In genomic region chr8:57765726-57766351, GRCm38 (mm10) we compare ENCODE assay signal across 10 mouse cellular contexts.
DNase-seq lines count a peak whose midpoint lies in the region; ATAC-seq and TF ChIP-seq lines count a peak whose summit lies in the region.
"Had no signal": no experiment of that assay in that cellular context is flagged by ENCODE, and none has a peak within 500 bp of the region (broad histone marks: within the 10 kb centered on the region; RNA-seq: fewer than 3 reads in every experiment).

No protein-coding gene starts in this region.

- no peak overlapping the region for H3K4me3 ChIP-seq in heart, embryonic 11.5 days (ENCODE audit: low read depth, low read length)
- no peak overlapping the region for H3K4me3 ChIP-seq in neural tube, embryonic 12.5 days
- H3K4me3 ChIP-seq in limb, embryonic 14.5 days (replicated peaks; ENCODE audit: low read length), result no peak overlapping the region
- H3K4me3 ChIP-seq in stomach, postnatal 0 days (ENCODE audit: low read depth, low read length), result no peak overlapping the region
- H3K4me3 ChIP-seq in liver, postnatal 0 days (ENCODE audit: low read depth, low read length), result no peak overlapping the region

- peak overlapping the region; percentile 27 for H3K4me2 ChIP-seq in heart, embryonic 11.5 days
- peak overlapping the region; percentile 22 for H3K4me2 ChIP-seq in neural tube, embryonic 12.5 days (replicated peaks)
- peak overlapping the region; percentile 1 for H3K4me2 ChIP-seq in limb, embryonic 14.5 days (replicated peaks; ENCODE audit: low read depth, low read length, severe bottlenecking)
- peak overlapping the region; percentile 23; the same call in 1 of the 2 replicates for H3K4me2 ChIP-seq in stomach, postnatal 0 days (replicated peaks; ENCODE audit: low read depth)
- no peak overlapping the region for H3K4me2 ChIP-seq in liver, postnatal 0 days (ENCODE audit: low read depth, low read length)

- H3K9me3 ChIP-seq in heart, embryonic 11.5 days (replicated peaks; ENCODE audit: control insufficient read depth, low read length), result no peaks in the 10 kb centered on the region
- H3K9me3 ChIP-seq in neural tube, embryonic 12.5 days, result no peaks in the 10 kb centered on the region
- H3K9me3 ChIP-seq in limb, embryonic 14.5 days (ENCODE audit: control insufficient read depth, low read length), result no peaks in the 10 kb centered on the region
- no peaks in the 10 kb centered on the region for H3K9me3 ChIP-seq in stomach, postnatal 0 days (ENCODE audit: control insufficient read depth, low read length)
- no peaks in the 10 kb centered on the region for H3K9me3 ChIP-seq in liver, postnatal 0 days (ENCODE audit: low read length)

- 13% methylated on average over 13 of the region's 13 CpGs for WGBS in heart, embryonic 11.5 days (ENCODE audit: insufficient replicate concordance)
- WGBS in neural tube, embryonic 12.5 days, result 16% methylated on average over 13 of the region's 13 CpGs
- 13% methylated on average over 13 of the region's 13 CpGs for WGBS in limb, embryonic 14.5 days
- 18% methylated on average over 13 of the region's 13 CpGs for WGBS in stomach, postnatal 0 days
- WGBS in liver, postnatal 0 days (ENCODE audit: insufficient replicate concordance), result 17% methylated on average over 13 of the region's 13 CpGs

- no peak overlapping the region for H3K9ac ChIP-seq in heart, embryonic 11.5 days (ENCODE audit: low read depth, low read length)
- H3K9ac ChIP-seq in neural tube, embryonic 12.5 days, result no peak overlapping the region
- no peak overlapping the region for H3K9ac ChIP-seq in limb, embryonic 14.5 days (ENCODE audit: low read depth, low read length, severe bottlenecking)
- no peak overlapping the region for H3K9ac ChIP-seq in stomach, postnatal 0 days (ENCODE audit: low read length)
- no peak overlapping the region for H3K9ac ChIP-seq in liver, postnatal 0 days (replicated peaks)
- H3K9ac ChIP-seq: liver, embryonic 14.5 days had no signal

- no peak overlapping the region for H3K27ac ChIP-seq in heart, embryonic 11.5 days (ENCODE audit: low read depth, low read length)
- no peak overlapping the region for H3K27ac ChIP-seq in neural tube, embryonic 12.5 days
- H3K27ac ChIP-seq in limb, embryonic 14.5 days (replicated peaks; ENCODE audit: low read depth, low read length), result no peak overlapping the region
- no peak overlapping the region for H3K27ac ChIP-seq in stomach, postnatal 0 days (replicated peaks)
- no peak overlapping the region for H3K27ac ChIP-seq in liver, postnatal 0 days (ENCODE audit: low read depth)
- H3K27ac ChIP-seq: liver, embryonic 14.5 days had no signal

- TF ChIP-seq CTCF in stomach, postnatal 0 days (IDR thresholded peaks at IDR 0.05; ENCODE audit: low read depth), result no peak
- no peak for TF ChIP-seq CTCF in liver, postnatal 0 days (IDR thresholded peaks at IDR 0.05; ENCODE audit: low read depth)

- no peaks in the 10 kb centered on the region for H3K27me3 ChIP-seq in heart, embryonic 11.5 days (ENCODE audit: control insufficient read depth, insufficient read depth, low read length)
- no peaks in the 10 kb centered on the region for H3K27me3 ChIP-seq in neural tube, embryonic 12.5 days (replicated peaks)
- no peaks in the 10 kb centered on the region for H3K27me3 ChIP-seq in limb, embryonic 14.5 days (ENCODE audit: control insufficient read depth, insufficient read depth, low read length)
- H3K27me3 ChIP-seq in stomach, postnatal 0 days (ENCODE audit: control insufficient read depth, insufficient read depth, low read length), result no peaks in the 10 kb centered on the region
- no peaks in the 10 kb centered on the region for H3K27me3 ChIP-seq in liver, postnatal 0 days (ENCODE audit: insufficient read depth, low read length)

- H3K36me3 ChIP-seq in heart, embryonic 11.5 days (ENCODE audit: control insufficient read depth, insufficient read depth, low read length), result no peaks in the 10 kb centered on the region
- H3K36me3 ChIP-seq in neural tube, embryonic 12.5 days, result no peaks in the 10 kb centered on the region
- no peaks in the 10 kb centered on the region for H3K36me3 ChIP-seq in limb, embryonic 14.5 days (ENCODE audit: control insufficient read depth, insufficient read depth, low read length)
- no peaks in the 10 kb centered on the region for H3K36me3 ChIP-seq in stomach, postnatal 0 days (ENCODE audit: control insufficient read depth, insufficient read depth, low read length)
- no peaks in the 10 kb centered on the region for H3K36me3 ChIP-seq in liver, postnatal 0 days (replicated peaks; ENCODE audit: insufficient read depth, low read length)

- TF ChIP-seq POLR2A in limb, embryonic 14.5 days (IDR thresholded peaks at IDR 0.05; ENCODE audit: borderline replicate concordance, extremely low read depth, insufficient read depth, insufficient read length), result no peak

- no peaks in the 10 kb centered on the region; the same call in 1 of the 2 replicates for H3K4me1 ChIP-seq in heart, embryonic 11.5 days (ENCODE audit: control insufficient read depth, insufficient read depth, low read length)
- H3K4me1 ChIP-seq in neural tube, embryonic 12.5 days, result no peaks in the 10 kb centered on the region
- peaks cover 6% of the 10 kb centered on the region; the same call in 1 of the 2 replicates for H3K4me1 ChIP-seq in limb, embryonic 14.5 days (ENCODE audit: control insufficient read depth, insufficient read depth, low read length)
- no peaks in the 10 kb centered on the region for H3K4me1 ChIP-seq in stomach, postnatal 0 days (replicated peaks; ENCODE audit: control insufficient read depth, insufficient read depth)
- no peaks in the 10 kb centered on the region for H3K4me1 ChIP-seq in liver, postnatal 0 days (ENCODE audit: insufficient read depth)

- ATAC-seq in heart, embryonic 11.5 days (replicated peaks; ENCODE audit: insufficient number of reproducible peaks, low FRiP score, low TSS enrichment), result no peak
- no peak for ATAC-seq in neural tube, embryonic 12.5 days (ENCODE audit: low FRiP score, low read depth)
- ATAC-seq in limb, embryonic 14.5 days (ENCODE audit: low FRiP score, low read depth), result no peak
- ATAC-seq in stomach, postnatal 0 days (ENCODE audit: low FRiP score, low TSS enrichment), result peak; percentile 39; the same call in 1 of the 2 replicates
- ATAC-seq in liver, postnatal 0 days, result no peak

- TF ChIP-seq EP300 in stomach, postnatal 0 days (optimal IDR thresholded peaks at IDR 0.05), result no peak
- no peak for TF ChIP-seq EP300 in liver, postnatal 0 days (IDR thresholded peaks at IDR 0.05; ENCODE audit: low read depth)

- DNase-seq in heart, postnatal 4 days, result no peak
- no peak for DNase-seq in neural tube, embryonic 10.5 days (ENCODE audit: extremely low spot score, low spot score)
- no peak for DNase-seq in limb, embryonic 14.5 days (ENCODE audit: low spot score)
- no peak for DNase-seq in stomach, postnatal 0 days (ENCODE audit: low spot score)
- DNase-seq in liver, postnatal 0 days, result no peak
- DNase-seq in lung, postnatal 14 days, result no peak
- DNase-seq: kidney, postnatal 25 days had no signal
